Mouse (Mus musculus): Measurements from ENCODE around the gene Mboat7. TPM values are rescaled to one million over a fixed set of nuclear protein-coding genes. Genes with fewer than 3 reads are reported as not detected.
"Not testable (repeated sequence)": the region's sequence is repeated elsewhere in the genome, so short reads cannot be mapped to it uniquely, and the experiment has no call there.

Mboat7 gene
- total and polyA plus RNA-seq, 3 experiments, result 31.1 to 113 TPM; not detected in 1

DNA sequence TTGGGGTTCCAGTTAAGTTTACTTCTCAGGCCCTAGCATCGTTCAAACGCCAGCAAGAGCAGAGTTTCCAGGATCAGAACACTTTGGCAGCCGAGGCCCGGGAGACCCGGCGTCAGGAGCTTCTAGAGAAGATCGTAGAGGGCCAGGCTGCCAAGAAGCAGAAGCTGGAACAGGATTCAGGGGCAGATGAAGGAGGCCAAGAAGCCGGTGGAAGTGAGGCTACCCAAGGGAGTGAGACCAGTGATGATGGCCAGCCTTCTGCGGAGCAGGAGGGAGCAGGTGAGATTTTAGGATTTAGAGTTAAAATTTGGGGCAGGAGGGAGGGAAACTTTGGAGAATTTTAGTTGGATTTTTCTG is 1.6 kb upstream of the Mboat7 start:
- not testable (repeated sequence) for H3K27me3 ChIP-seq (ENCODE audit: control insufficient read depth in 1 of 2, insufficient read depth in 2 of 2, low read length in 2 of 2); DNase-seq (ENCODE audit: low read depth, low spot score); H3K9me3 ChIP-seq (replicated peaks; ENCODE audit: insufficient read depth, low read length); H3K36me3 ChIP-seq (ENCODE audit: control insufficient read depth in 1 of 2, insufficient read depth in 2 of 2, low read length in 2 of 2); H3K27ac ChIP-seq (ENCODE audit: control insufficient read depth, low read depth, low read length); H3K79me2 ChIP-seq (ENCODE audit: control insufficient read depth, insufficient read depth, low read length, poor library complexity)
- Histone ChIP-seq H3K4me3 (ENCODE audit: control insufficient read depth in 1 of 2, insufficient read depth in 1 of 2, low read depth in 2 of 2, low read length in 2 of 2) (peak overlapping the region; percentile 73 to 79), H3K9ac (ENCODE audit: control insufficient read depth, low read depth, low read length, poor library complexity, severe bottlenecking) (peak overlapping the region; percentile 84), H3K4me1 (ENCODE audit: control insufficient read depth in 1 of 2, insufficient read depth in 2 of 2, low read length in 2 of 2) (peaks cover 4 to 17% of the 10 kb centered on the region in 2 experiments; a peak in 3 of 4 replicates)
- TF ChIP-seq CHD1 (IDR thresholded peaks at IDR 0.05; ENCODE audit: low read depth, low read length), result 0 out of 2 replicates have a peak, but pooled peaks have one; percentile 11

DNA sequence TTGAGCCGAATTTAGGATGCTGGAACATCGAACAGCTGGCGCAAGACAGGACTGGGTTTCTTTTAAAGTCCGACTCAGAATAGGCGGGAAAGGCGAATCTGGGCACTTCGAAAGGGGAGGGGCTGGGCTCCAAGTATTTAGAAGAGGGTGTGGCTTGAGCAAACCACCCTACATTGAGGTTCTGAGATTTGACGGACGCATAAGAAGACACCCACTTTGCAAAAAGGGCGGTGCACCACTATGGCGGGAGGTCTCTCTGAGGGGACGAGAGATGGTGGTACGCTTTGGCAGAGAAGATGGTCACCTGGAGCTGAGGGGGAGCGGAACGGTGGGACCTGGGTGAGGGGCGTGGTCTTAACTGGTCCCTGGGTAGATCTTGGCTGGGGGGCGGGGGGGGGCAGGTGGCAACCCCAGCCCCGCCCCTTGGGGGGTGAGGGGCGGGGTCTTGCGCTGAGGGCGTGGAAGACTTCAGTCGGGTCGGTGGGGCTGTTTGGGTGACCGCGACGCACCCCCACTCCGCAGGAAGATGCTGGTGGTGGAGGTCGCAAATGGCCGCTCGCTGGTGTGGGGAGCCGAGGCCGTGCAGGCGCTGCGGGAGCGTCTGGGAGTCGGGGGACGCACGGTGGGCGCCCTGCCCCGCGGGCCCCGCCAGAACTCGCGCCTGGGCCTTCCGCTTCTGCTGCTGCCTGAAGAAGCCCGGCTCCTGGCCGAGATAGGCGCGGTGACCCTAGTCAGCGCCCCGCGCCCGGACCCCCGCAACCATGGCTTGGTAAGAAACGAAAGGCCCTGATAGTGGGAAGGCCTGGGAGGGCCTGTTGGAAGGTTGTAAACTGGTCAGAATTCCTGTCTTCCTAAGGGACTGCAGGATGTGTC is 989 bp upstream of the Mboat7 start:
- peak overlapping the region; percentile 84 for H3K9ac ChIP-seq (ENCODE audit: control insufficient read depth, low read depth, low read length, poor library complexity, severe bottlenecking)
- peaks cover 4 to 17% of the 10 kb centered on the region in 2 experiments; a peak in 3 of 4 replicates for H3K4me1 ChIP-seq (ENCODE audit: control insufficient read depth in 1 of 2, insufficient read depth in 2 of 2, low read length in 2 of 2)
- peaks cover 7% of the 10 kb centered on the region; the same call in 1 of the 2 replicates for H3K79me2 ChIP-seq (ENCODE audit: control insufficient read depth, insufficient read depth, low read length, poor library complexity)
- no peaks in the 10 kb centered on the region for H3K9me3 ChIP-seq (replicated peaks; ENCODE audit: insufficient read depth, low read length)
- H3K4me3 ChIP-seq (ENCODE audit: control insufficient read depth in 1 of 2, insufficient read depth in 1 of 2, low read depth in 2 of 2, low read length in 2 of 2), result peak overlapping the region; percentile 73 to 79
- peaks cover 0 to 7% of the 10 kb centered on the region in 2 experiments; a peak in 3 of 4 replicates for H3K36me3 ChIP-seq (ENCODE audit: control insufficient read depth in 1 of 2, insufficient read depth in 2 of 2, low read length in 2 of 2)
- peak overlapping the region; percentile 92 for H3K27ac ChIP-seq (ENCODE audit: control insufficient read depth, low read depth, low read length)
- H3K27me3 ChIP-seq (ENCODE audit: control insufficient read depth in 1 of 2, insufficient read depth in 2 of 2, low read length in 2 of 2), result no peaks in the 10 kb centered on the region
- DNase-seq (ENCODE audit: low read depth, low spot score), result peak; percentile 94
- TF ChIP-seq E2F4 (IDR thresholded peaks at IDR 0.05; ENCODE audit: borderline replicate concordance, low read depth, low read length) (no peak), RCOR1 (IDR thresholded peaks at IDR 0.05; ENCODE audit: low read depth, low read length) (0 out of 2 replicates have a peak, but pooled peaks have one; percentile 31), MAZ (IDR thresholded peaks at IDR 0.05; ENCODE audit: low read depth, low read length) (no peak; the same call in 1 of the 2 replicates), CHD2 (IDR thresholded peaks at IDR 0.05; ENCODE audit: low read length) (no peak), NELFE (IDR thresholded peaks at IDR 0.05; ENCODE audit: low read depth, low read length) (peak; percentile 23; the same call in 1 of the 2 replicates), POLR2AphosphoS5 (IDR thresholded peaks at IDR 0.05; ENCODE audit: borderline replicate concordance, low read depth, low read length) (no peak), ZC3H11A (IDR thresholded peaks at IDR 0.05; ENCODE audit: low read depth, low read length) (no peak), ZNF384 (IDR thresholded peaks at IDR 0.05; ENCODE audit: low read depth, low read length) (no peak), MAX (IDR thresholded peaks at IDR 0.05; ENCODE audit: low read length) (peak; percentile 4; the same call in 1 of the 2 replicates), USF2 (IDR thresholded peaks at IDR 0.05; ENCODE audit: borderline replicate concordance in 1 of 2, insufficient read depth in 1 of 2, low read depth in 1 of 2, low read length in 2 of 2) (no peak), SMC3 (IDR thresholded peaks at IDR 0.05; ENCODE audit: low read depth, low read length) (no peak), HCFC1 (IDR thresholded peaks at IDR 0.05; ENCODE audit: low read depth, low read length) (no peak), USF1 (IDR thresholded peaks at IDR 0.05; ENCODE audit: low read depth, low read length) (no peak), ETS1 (IDR thresholded peaks at IDR 0.05; ENCODE audit: low read depth, low read length) (no peak), MYB (IDR thresholded peaks at IDR 0.05; ENCODE audit: low read depth, low read length) (no peak), MYC (IDR thresholded peaks at IDR 0.05; ENCODE audit: low read depth, low read length) (no peak; the same call in 1 of the 2 replicates), BHLHE40 (IDR thresholded peaks at IDR 0.05; ENCODE audit: borderline replicate concordance, low read depth, low read length) (no peak), MXI1 (IDR thresholded peaks at IDR 0.05; ENCODE audit: low read depth, low read length) (peak; percentile 7; the same call in 1 of the 2 replicates), MAFK (IDR thresholded peaks at IDR 0.05; ENCODE audit: borderline replicate concordance, low read depth, low read length) (no peak), JUND (IDR thresholded peaks at IDR 0.05; ENCODE audit: low read depth, low read length) (no peak)

All from MEL (cell line).